ENCODE assay signal across 9 mouse cellular contexts in the genomic region with DNA sequence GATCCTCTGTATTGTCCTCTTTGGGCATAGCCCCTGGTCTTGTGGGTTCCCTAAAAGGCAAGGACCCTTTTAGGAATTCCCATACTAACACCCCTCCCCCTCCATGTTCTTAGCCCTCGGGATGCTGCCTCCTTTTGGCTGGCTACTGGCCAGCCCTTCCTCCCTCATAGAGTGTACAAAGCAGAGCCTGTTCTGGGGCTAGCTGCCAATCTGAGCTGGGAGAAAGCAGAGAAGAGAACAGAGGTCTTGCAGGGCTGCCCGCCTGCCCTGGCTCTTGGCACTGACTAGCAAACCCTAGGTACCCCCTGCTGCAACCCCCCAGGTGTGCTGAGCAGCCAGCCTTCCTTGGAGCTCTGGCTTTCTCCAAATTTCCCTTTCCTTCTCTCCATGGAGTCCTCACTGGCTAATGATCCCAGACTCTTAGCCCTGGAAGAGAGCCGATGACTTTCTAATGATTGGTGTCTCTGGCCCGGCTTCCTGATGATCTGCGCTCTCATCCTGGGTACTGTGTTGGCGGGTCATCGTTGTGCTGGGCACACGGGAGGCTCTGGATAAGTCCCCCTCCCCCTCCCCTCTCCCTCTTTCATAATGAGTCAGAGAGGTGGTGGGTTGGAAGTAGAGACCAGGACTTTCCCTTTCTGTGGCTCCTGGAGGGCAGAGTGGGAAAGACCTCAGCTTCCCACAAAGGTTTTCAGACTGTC. TPM values are rescaled to one million over a fixed set of nuclear protein-coding genes. Genes with fewer than 3 reads are reported as not detected.
DNase-seq lines count a peak whose midpoint lies in the region; ATAC-seq lines count a peak whose summit lies in the region.
"Had no signal": no experiment of that assay in that cellular context is flagged by ENCODE, and none has a peak within 500 bp of the region (broad histone marks: within the 10 kb centered on the region; RNA-seq: fewer than 3 reads in every experiment).

No protein-coding gene starts in this region.

- H3K27me3 ChIP-seq in heart, embryonic 16.5 days (ENCODE audit: control insufficient read depth, insufficient read depth, low read length), result no peaks in the 10 kb centered on the region

- H3K4me3 ChIP-seq in heart, embryonic 16.5 days (ENCODE audit: low read length), result no peak overlapping the region
- H3K4me3 ChIP-seq: myocyte had no signal

- ATAC-seq in heart, embryonic 16.5 days (replicated peaks; ENCODE audit: extremely low read depth, insufficient read depth, low FRiP score), result peak; percentile 75
- no peak for ATAC-seq in megakaryocyte-erythroid progenitor cell, adult 5-6 weeks (replicated peaks; ENCODE audit: low FRiP score, low TSS enrichment, poor library complexity, severe bottlenecking)

- H3K4me2 ChIP-seq in heart, embryonic 16.5 days (ENCODE audit: low read depth, low read length), result peak overlapping the region; percentile 29; the same call in 1 of the 2 replicates

- no peak overlapping the region for H3K9ac ChIP-seq in heart, embryonic 16.5 days (ENCODE audit: low read length)

- DNase-seq in left cerebral cortex, adult 11 months (ENCODE audit: low spot score), result peak; percentile 63
- DNase-seq in left cerebral cortex, adult 18-20 months (ENCODE audit: low spot score in 2 of 2), result no peak
- peak; percentile 55 for DNase-seq in cerebellum, adult 9-11 months
- peak; percentile 46 to 67 for DNase-seq in layer of hippocampus, adult 8-10 months (ENCODE audit: low spot score in 2 of 2)
- DNase-seq in right cerebral cortex, postnatal 14 days, result peak; percentile 57
- DNase-seq in embryo, embryonic 10 days (ENCODE audit: low spot score), result no peak

- WGBS in heart, embryonic 16.5 days, result 30% methylated on average over 8 of the region's 8 CpGs

- H3K9me3 ChIP-seq in heart, embryonic 16.5 days (replicated peaks; ENCODE audit: control insufficient read depth, low read length), result no peaks in the 10 kb centered on the region

- H3K36me3 ChIP-seq in heart, embryonic 16.5 days (ENCODE audit: control insufficient read depth, insufficient read depth), result no peaks in the 10 kb centered on the region

- H3K27ac ChIP-seq in heart, embryonic 16.5 days (ENCODE audit: low read length), result peak overlapping the region; percentile 78

- peaks cover 35% of the 10 kb centered on the region for H3K4me1 ChIP-seq in heart, embryonic 16.5 days (ENCODE audit: control insufficient read depth, insufficient read depth, low read length)

RNA-seq across cellular contexts. Expression of gene Fam83f, which starts 8.0 kb away (rescaled TPM):
- total RNA-seq in left cerebral cortex, adult 18-20 months (2021), result under 1 TPM; 0.16 to 0.54 TPM
- polyA plus RNA-seq in heart, embryonic 16.5 days (2015; fragmentation: Nextera tagmentation; extraction: Ambion mirVana), result 0.60 and 0.81 TPM in 2 replicates
- total RNA-seq in layer of hippocampus, adult 8-10 months (2022), result under 1 TPM; 0.16 to 0.32 (median 0.23) TPM
- total RNA-seq in megakaryocyte-erythroid progenitor cell, adult 5-6 weeks (2014; fragmentation: Nextera tagmentation), result not detected in 2 replicates
- total RNA-seq in megakaryocyte-erythroid progenitor cell, adult 5-6 weeks (2017), result not detected in 2 replicates
- polyA plus RNA-seq: myocyte had no signal

RNA-seq across cellular contexts. Expression of gene Tnrc6b, which starts 31.4 kb away (rescaled TPM):
- 100 to 1,000 TPM; 101 to 102 TPM for total RNA-seq in left cerebral cortex, adult 18-20 months (2021)
- 21.2 and 25.6 TPM in 2 replicates for polyA plus RNA-seq in heart, embryonic 16.5 days (2015; fragmentation: Nextera tagmentation; extraction: Ambion mirVana)
- 100 to 1,000 TPM in 3 of 4 experiments, 10 to 100 TPM in 1; 93.3 to 145 (median 128) TPM for total RNA-seq in layer of hippocampus, adult 8-10 months (2022)
- total RNA-seq in megakaryocyte-erythroid progenitor cell, adult 5-6 weeks (2014; fragmentation: Nextera tagmentation), result 79.3 and 89.0 TPM in 2 replicates
- 40.3 and 48.5 TPM in 2 replicates for total RNA-seq in megakaryocyte-erythroid progenitor cell, adult 5-6 weeks (2017)

Comparison
In these comparisons a context has a peak if more than half of its experiments do, and no peak if none do; other contexts are left out.
1. DNase-seq: peak in left cerebral cortex, adult 11 months (single experiment), cerebellum, adult 9-11 months (single experiment), layer of hippocampus, adult 8-10 months (2 of 2) and right cerebral cortex, postnatal 14 days (single experiment); none in left cerebral cortex, adult 18-20 months (0 of 2) and embryo, embryonic 10 days (single experiment).